Mouse (Mus musculus): ENCODE measurements around the gene Tcirg1.

- no peak for TF ChIP-seq CEBPB (IDR thresholded peaks at IDR 0.05; ENCODE audit: low read depth)
- TF ChIP-seq CTCF (IDR thresholded peaks at IDR 0.05; ENCODE audit: control insufficient read depth, insufficient read depth, insufficient read length), result no peak
- no peak for TF ChIP-seq MAX (IDR thresholded peaks at IDR 0.05)
Measured at GRCm38 (mm10) chr19:3846676-3847604, 60.0 kb downstream of the Tcirg1 start.
